Mouse (Mus musculus): ENCODE data around the gene Carmil3. TPM values are rescaled to one million over a fixed set of nuclear protein-coding genes. Genes with fewer than 3 reads are reported as not detected.

Carmil3 gene
- total and polyA plus RNA-seq, 3 experiments: 0.27 to 2.6 TPM; not detected in 1

DNA sequence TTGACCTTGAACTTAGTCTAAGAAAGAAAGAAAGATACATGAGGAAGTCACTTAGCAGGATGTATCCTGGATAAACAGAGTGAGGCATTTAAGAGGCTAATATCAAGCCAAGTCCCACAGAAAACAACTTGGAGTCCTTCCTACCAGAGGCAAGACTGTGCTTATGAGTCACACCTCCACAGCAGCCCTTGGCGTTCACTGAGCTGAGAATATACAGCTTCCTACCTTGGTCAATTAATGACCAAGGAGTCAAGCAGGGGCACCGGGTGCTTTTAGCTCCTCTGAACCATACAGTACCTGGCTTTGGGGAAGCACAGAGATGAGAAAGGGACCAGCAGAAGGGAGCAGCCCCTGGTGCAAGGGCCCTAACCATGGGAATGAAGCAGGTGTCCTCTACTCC, 21.4 kb upstream of the Carmil3 start:
- TF ChIP-seq GATA1 (IDR thresholded peaks at IDR 0.05; ENCODE audit: low read depth, low read length): no peak
- no peak for TF ChIP-seq SIN3A (IDR thresholded peaks at IDR 0.05; ENCODE audit: low read length)
- no peak for TF ChIP-seq CHD2 (IDR thresholded peaks at IDR 0.05; ENCODE audit: low read length)
- TF ChIP-seq JUND (IDR thresholded peaks at IDR 0.05; ENCODE audit: low read depth, low read length): no peak
- no peak for TF ChIP-seq MAFK (IDR thresholded peaks at IDR 0.05; ENCODE audit: borderline replicate concordance, low read depth, low read length)
- no peak for TF ChIP-seq MEF2A (IDR thresholded peaks at IDR 0.05; ENCODE audit: extremely low read depth, insufficient replicate concordance, low read depth, low read length, poor library complexity, severe bottlenecking)
- no peak for TF ChIP-seq MYB (IDR thresholded peaks at IDR 0.05; ENCODE audit: low read depth, low read length)
- no peak for TF ChIP-seq MYC (IDR thresholded peaks at IDR 0.05; ENCODE audit: low read depth, low read length)
- TF ChIP-seq ZKSCAN1 (IDR thresholded peaks at IDR 0.05; ENCODE audit: low read depth, low read length): no peak
- TF ChIP-seq ZC3H11A (IDR thresholded peaks at IDR 0.05; ENCODE audit: low read depth, low read length): no peak
- no peak for TF ChIP-seq MXI1 (IDR thresholded peaks at IDR 0.05; ENCODE audit: low read depth, low read length)
- TF ChIP-seq POLR2A (IDR thresholded peaks at IDR 0.05; ENCODE audit: control insufficient read depth in 1 of 2, insufficient read depth in 1 of 2, low read depth in 1 of 2, low read length in 2 of 2, poor library complexity in 1 of 2): no peak
- TF ChIP-seq ZNF384 (IDR thresholded peaks at IDR 0.05; ENCODE audit: low read depth, low read length): no peak
- TF ChIP-seq ETS1 (IDR thresholded peaks at IDR 0.05; ENCODE audit: low read depth, low read length): no peak
- TF ChIP-seq TCF12 (IDR thresholded peaks at IDR 0.05; ENCODE audit: low read depth, low read length): no peak
- TF ChIP-seq KAT2A (conservative IDR thresholded peaks at IDR 0.05; ENCODE audit: low read depth, low read length): no peak
- TF ChIP-seq TBP (IDR thresholded peaks at IDR 0.05; ENCODE audit: low read depth, low read length): no peak
- no peak for TF ChIP-seq SMC3 (IDR thresholded peaks at IDR 0.05; ENCODE audit: low read depth, low read length)
- TF ChIP-seq USF2 (IDR thresholded peaks at IDR 0.05; ENCODE audit: borderline replicate concordance in 1 of 2, insufficient read depth in 1 of 2, low read depth in 1 of 2, low read length in 2 of 2): no peak
- TF ChIP-seq NRF1 (IDR thresholded peaks at IDR 0.05; ENCODE audit: insufficient read depth, low read depth, low read length, poor library complexity, severe bottlenecking): no peak
- no peak overlapping the region for H3K9ac ChIP-seq (ENCODE audit: control insufficient read depth, low read depth, low read length, poor library complexity, severe bottlenecking)
- DNase-seq (ENCODE audit: low read depth, low spot score): no peak
- peaks cover 24 to 35% of the 10 kb centered on the region in 2 experiments for H3K27me3 ChIP-seq (ENCODE audit: control insufficient read depth in 1 of 2, insufficient read depth in 2 of 2, low read length in 2 of 2)
- H3K4me3 ChIP-seq (ENCODE audit: control insufficient read depth in 1 of 2, insufficient read depth in 1 of 2, low read depth in 2 of 2, low read length in 2 of 2): no peak overlapping the region
- no peaks in the 10 kb centered on the region for H3K79me2 ChIP-seq (ENCODE audit: control insufficient read depth, insufficient read depth, low read length, poor library complexity)
- no peak overlapping the region for H3K27ac ChIP-seq (ENCODE audit: control insufficient read depth, low read depth, low read length)
- H3K4me1 ChIP-seq (ENCODE audit: control insufficient read depth in 1 of 2, insufficient read depth in 2 of 2, low read length in 2 of 2): no peaks in the 10 kb centered on the region
- H3K9me3 ChIP-seq (replicated peaks; ENCODE audit: insufficient read depth, low read length): no peaks in the 10 kb centered on the region
- no peaks in the 10 kb centered on the region for H3K36me3 ChIP-seq (ENCODE audit: control insufficient read depth in 1 of 2, insufficient read depth in 2 of 2, low read length in 2 of 2)

DNA sequence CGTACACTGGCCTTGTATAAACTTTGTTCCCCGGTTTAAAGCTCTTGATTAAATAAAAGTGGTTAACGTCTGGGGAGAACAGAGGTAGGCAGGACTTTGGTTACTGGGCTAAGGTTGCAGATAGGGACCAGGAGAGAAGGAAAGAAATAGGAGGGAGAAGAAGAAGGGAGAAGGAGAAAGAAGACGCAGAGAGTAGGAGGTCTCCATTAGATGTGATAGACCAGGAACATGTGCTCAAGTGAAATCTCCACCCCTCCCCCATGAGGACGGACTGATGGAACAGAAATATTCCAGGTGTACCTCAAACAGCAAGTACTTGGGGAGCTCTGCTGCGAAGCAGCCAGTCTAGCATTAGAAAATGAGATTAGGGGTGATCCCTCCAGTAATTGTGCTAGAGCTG, 20.6 kb upstream of the Carmil3 start:
- Histone ChIP-seq H3K27me3 (ENCODE audit: control insufficient read depth in 1 of 2, insufficient read depth in 2 of 2, low read length in 2 of 2) (peaks cover 22 to 35% of the 10 kb centered on the region in 2 experiments), H3K4me1 (ENCODE audit: control insufficient read depth in 1 of 2, insufficient read depth in 2 of 2, low read length in 2 of 2) (no peaks in the 10 kb centered on the region), H3K27ac (ENCODE audit: control insufficient read depth, low read depth, low read length) (no peak overlapping the region), H3K9ac (ENCODE audit: control insufficient read depth, low read depth, low read length, poor library complexity, severe bottlenecking) (no peak overlapping the region), H3K4me3 (ENCODE audit: control insufficient read depth in 1 of 2, insufficient read depth in 1 of 2, low read depth in 2 of 2, low read length in 2 of 2) (no peak overlapping the region), H3K79me2 (ENCODE audit: control insufficient read depth, insufficient read depth, low read length, poor library complexity) (no peaks in the 10 kb centered on the region), H3K36me3 (ENCODE audit: control insufficient read depth in 1 of 2, insufficient read depth in 2 of 2, low read length in 2 of 2) (no peaks in the 10 kb centered on the region), H3K9me3 (replicated peaks; ENCODE audit: insufficient read depth, low read length) (no peaks in the 10 kb centered on the region)
- TF ChIP-seq ETS1 (IDR thresholded peaks at IDR 0.05; ENCODE audit: low read depth, low read length) (no peak), ZMIZ1 (IDR thresholded peaks at IDR 0.05; ENCODE audit: low read depth, low read length) (no peak), POLR2A (IDR thresholded peaks at IDR 0.05; ENCODE audit: control insufficient read depth in 1 of 2, insufficient read depth in 1 of 2, low read depth in 1 of 2, low read length in 2 of 2, poor library complexity in 1 of 2) (no peak), RCOR1 (IDR thresholded peaks at IDR 0.05; ENCODE audit: low read depth, low read length) (no peak), TAL1 (IDR thresholded peaks at IDR 0.05; ENCODE audit: low read length) (no peak), CHD2 (IDR thresholded peaks at IDR 0.05; ENCODE audit: low read length) (no peak), POLR2AphosphoS2 (IDR thresholded peaks at IDR 0.05; ENCODE audit: low read length) (no peak), CTCF (IDR thresholded peaks at IDR 0.05 in 2 of 3, conservative IDR thresholded peaks at IDR 0.05 in 1 of 3; ENCODE audit: control insufficient read depth in 1 of 3, insufficient read depth in 1 of 3, low read depth in 2 of 3, low read length in 3 of 3, poor library complexity in 1 of 3, severe bottlenecking in 1 of 3) (no peak), RAD21 (IDR thresholded peaks at IDR 0.05; ENCODE audit: low read depth, low read length) (no peak), MYB (IDR thresholded peaks at IDR 0.05; ENCODE audit: low read depth, low read length) (no peak), EP300 (IDR thresholded peaks at IDR 0.05; ENCODE audit: low read depth in 1 of 2, low read length in 2 of 2) (no peak), ELF1 (IDR thresholded peaks at IDR 0.05; ENCODE audit: low read depth, low read length) (no peak), NELFE (IDR thresholded peaks at IDR 0.05; ENCODE audit: low read depth, low read length) (no peak), NRF1 (IDR thresholded peaks at IDR 0.05; ENCODE audit: insufficient read depth, low read depth, low read length, poor library complexity, severe bottlenecking) (no peak), SMC3 (IDR thresholded peaks at IDR 0.05; ENCODE audit: low read depth, low read length) (no peak), BHLHE40 (IDR thresholded peaks at IDR 0.05; ENCODE audit: borderline replicate concordance, low read depth, low read length) (no peak)
- no peak for DNase-seq (ENCODE audit: low read depth, low spot score)
